Mouse (Mus musculus) ES-Bruce4 (cell line): ENCODE results near the gene Inafm1.

Experiments
- CTCF ChIP-seq: IDR thresholded peaks from one replicate; pipeline ENCODE4 v1.8.1; 2011; ENCODE audit warnings: low read depth, low read length
- EP300 ChIP-seq: IDR thresholded peaks from 2 replicates; pipeline ENCODE4 v1.6.1; 2011; ENCODE audit warnings: low read depth, low read length; ENCODE audit not compliant: insufficient read depth

GRCm38 (mm10) chr7:16254195-16254594 is 19.2 kb downstream of the Inafm1 start:
- TF ChIP-seq CTCF, result no peak
- no peak for TF ChIP-seq EP300
